Mouse (Mus musculus): Measurements from ENCODE around the gene Igfbp4.

DNA sequence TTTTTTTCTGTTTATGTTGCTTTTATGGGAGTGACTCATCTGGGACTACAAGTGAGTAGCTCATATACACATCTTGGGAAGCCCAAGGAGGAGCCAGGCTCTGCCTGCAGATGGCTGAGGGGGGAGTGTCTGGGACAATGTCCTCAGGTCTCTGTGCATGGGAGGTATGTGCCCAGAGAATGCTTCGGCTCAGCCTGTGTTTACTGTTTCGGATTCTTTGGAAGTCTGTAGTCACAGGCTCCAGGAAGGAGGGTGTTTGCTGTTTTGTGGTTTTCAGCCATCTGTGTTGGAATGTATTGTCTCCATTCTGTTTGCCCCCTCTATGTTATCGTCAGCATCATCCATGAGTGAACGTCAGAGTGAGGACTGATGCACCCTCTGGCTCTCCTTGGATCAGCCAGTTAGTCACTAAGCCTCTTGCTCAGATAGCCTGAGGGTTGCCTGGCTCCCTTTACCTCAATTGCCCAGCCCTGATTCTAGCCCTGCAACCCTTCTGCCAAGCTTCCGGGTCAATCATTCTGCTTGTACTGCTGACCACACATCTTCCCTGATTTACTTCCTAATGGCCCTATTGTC, 35.8 kb downstream of the Igfbp4 start:
- no peak for TF ChIP-seq CTCF (IDR thresholded peaks at IDR 0.05; ENCODE audit: extremely low read depth, insufficient read depth, insufficient read length, insufficient replicate concordance)
- no peak for TF ChIP-seq POLR2A (IDR thresholded peaks at IDR 0.05; ENCODE audit: low read depth, low read length)
